Mouse (Mus musculus) heart, postnatal 0 days (tissue): ENCODE measurements at regions not wholly inside any gene's neighbourhood (a gene's known extent, or its start where the extent isn't known, plus 50 kb on each side); places are given as distances from the start of the nearest gene placed in this dataset.

Experiments
- CTCF ChIP-seq: IDR thresholded peaks from 2 replicates; pipeline ENCODE4 v1.5.1; 2016; ENCODE audit warnings: antibody characterized with exemption, control low read depth, low read depth
- EP300 ChIP-seq: IDR thresholded peaks from 2 replicates; pipeline ENCODE4 v1.6.1; 2016; ENCODE audit warnings: antibody characterized with exemption, low read depth

- no peak for TF ChIP-seq CTCF
- TF ChIP-seq EP300 = no peak
Measured at GRCm38 (mm10) chr5:41177220-41177619, 530.7 kb downstream of the Rab28 start.
